Mouse (Mus musculus): ENCODE data around the gene Krt7.

GRCm38 (mm10) chr15:101371141-101371985, 39.5 kb upstream of the Krt7 start:
- TF ChIP-seq CHD2 (IDR thresholded peaks at IDR 0.05; ENCODE audit: low read depth, low read length): no peak
- TF ChIP-seq MAFK (IDR thresholded peaks at IDR 0.05; ENCODE audit: insufficient read depth, low read depth, low read length): no peak
- no peak for TF ChIP-seq HCFC1 (IDR thresholded peaks at IDR 0.05; ENCODE audit: borderline replicate concordance, insufficient read depth, low read length)
- TF ChIP-seq ZNF384 (IDR thresholded peaks at IDR 0.05; ENCODE audit: low read depth, low read length): no peak
- no peak for TF ChIP-seq ZC3H11A (IDR thresholded peaks at IDR 0.05; ENCODE audit: borderline replicate concordance, low read depth, low read length)
